Mouse (Mus musculus): ENCODE measurements at regions not wholly inside any gene's neighbourhood (a gene's known extent, or its start where the extent isn't known, plus 50 kb on each side); places are given as distances from the start of the nearest gene placed in this dataset.

DNA sequence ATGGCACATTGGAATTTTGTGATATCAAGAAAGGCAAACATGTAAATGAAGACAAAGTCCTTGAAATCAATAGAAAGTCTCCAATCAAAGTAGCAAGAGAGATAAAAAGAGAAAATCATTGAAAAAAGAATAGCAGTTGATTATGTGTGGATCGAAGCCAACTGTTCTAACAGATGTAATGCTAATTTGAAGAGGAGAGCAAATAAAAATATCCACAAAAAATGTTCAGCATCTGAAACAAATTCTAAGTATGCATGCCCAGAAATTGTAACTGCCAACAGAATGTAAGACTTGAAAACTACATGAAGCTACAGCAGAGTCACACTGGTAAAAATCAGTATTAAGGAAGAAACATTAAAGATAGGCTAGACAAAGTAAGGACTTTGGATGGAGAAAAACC is 587.2 kb upstream of the Galntl6 start:
- DNase-seq (ENCODE audit: low read depth) = peak; percentile 56
- TF ChIP-seq POLR2A (IDR thresholded peaks at IDR 0.05; ENCODE audit: borderline replicate concordance, extremely low read depth, insufficient read depth, insufficient read length, poor library complexity, severe bottlenecking) = no peak
- TF ChIP-seq CTCF (IDR thresholded peaks at IDR 0.05; ENCODE audit: borderline replicate concordance, extremely low read depth, insufficient read depth, insufficient read length) = no peak

DNA sequence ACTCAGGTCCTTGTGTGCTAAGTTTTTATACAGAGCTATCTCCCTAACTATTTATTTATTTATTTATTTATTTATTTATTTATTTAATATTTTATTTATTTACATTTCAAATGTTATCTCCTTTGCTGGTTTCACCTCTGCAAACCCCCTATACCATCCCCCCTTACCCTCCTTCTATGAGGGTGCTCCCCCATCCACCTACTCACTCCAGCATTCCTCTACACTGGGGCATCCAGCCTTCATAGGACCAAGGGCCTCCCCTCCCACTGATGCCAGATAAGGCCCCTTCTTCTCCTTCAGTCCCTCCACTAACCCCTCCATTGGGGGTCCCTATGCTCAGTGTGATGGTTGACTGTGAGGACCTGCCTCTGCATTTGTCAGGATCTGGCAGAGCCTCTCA is 579.0 kb upstream of the Galntl6 start:
- no peak for TF ChIP-seq POLR2A (IDR thresholded peaks at IDR 0.05; ENCODE audit: borderline replicate concordance, extremely low read depth, insufficient read depth, insufficient read length, poor library complexity, severe bottlenecking)
- no peak for TF ChIP-seq CTCF (IDR thresholded peaks at IDR 0.05; ENCODE audit: borderline replicate concordance, extremely low read depth, insufficient read depth, insufficient read length)
- no peak for DNase-seq (ENCODE audit: low read depth)

GRCm38 (mm10) chr8:59478257-59478656 is 565.8 kb upstream of the Galntl6 start:
- DNase-seq (ENCODE audit: low read depth) = peak; percentile 37

GRCm38 (mm10) chr8:59474195-59474594 is 561.8 kb upstream of the Galntl6 start:
- TF ChIP-seq CTCF (IDR thresholded peaks at IDR 0.05; ENCODE audit: borderline replicate concordance, extremely low read depth, insufficient read depth, insufficient read length) (no peak), POLR2A (IDR thresholded peaks at IDR 0.05; ENCODE audit: borderline replicate concordance, extremely low read depth, insufficient read depth, insufficient read length, poor library complexity, severe bottlenecking) (no peak)
- no peak for DNase-seq (ENCODE audit: low read depth)

More at GRCm38 (mm10) chr8:59478257-59478656, 565.8 kb upstream of the Galntl6 start:
- TF ChIP-seq POLR2A (IDR thresholded peaks at IDR 0.05; ENCODE audit: borderline replicate concordance, extremely low read depth, insufficient read depth, insufficient read length, poor library complexity, severe bottlenecking) (no peak), CTCF (IDR thresholded peaks at IDR 0.05; ENCODE audit: borderline replicate concordance, extremely low read depth, insufficient read depth, insufficient read length) (no peak)

GRCm38 (mm10) chr8:59448622-59449021 is 536.2 kb upstream of the Galntl6 start:
- TF ChIP-seq POLR2A (IDR thresholded peaks at IDR 0.05; ENCODE audit: borderline replicate concordance, extremely low read depth, insufficient read depth, insufficient read length, poor library complexity, severe bottlenecking) (no peak), CTCF (IDR thresholded peaks at IDR 0.05; ENCODE audit: borderline replicate concordance, extremely low read depth, insufficient read depth, insufficient read length) (no peak)

GRCm38 (mm10) chr8:59403659-59404058 is 491.2 kb upstream of the Galntl6 start:
- DNase-seq (ENCODE audit: low read depth) = peak; percentile 74
- no peak for TF ChIP-seq CTCF (IDR thresholded peaks at IDR 0.05; ENCODE audit: borderline replicate concordance, extremely low read depth, insufficient read depth, insufficient read length)
- TF ChIP-seq POLR2A (IDR thresholded peaks at IDR 0.05; ENCODE audit: borderline replicate concordance, extremely low read depth, insufficient read depth, insufficient read length, poor library complexity, severe bottlenecking) = no peak

More at GRCm38 (mm10) chr8:59448622-59449021, 536.2 kb upstream of the Galntl6 start:
- no peak for DNase-seq (ENCODE audit: low read depth)

- DNase-seq (ENCODE audit: low read depth) = no peak
- TF ChIP-seq POLR2A (IDR thresholded peaks at IDR 0.05; ENCODE audit: borderline replicate concordance, extremely low read depth, insufficient read depth, insufficient read length, poor library complexity, severe bottlenecking) (no peak), CTCF (IDR thresholded peaks at IDR 0.05; ENCODE audit: borderline replicate concordance, extremely low read depth, insufficient read depth, insufficient read length) (no peak)
Measured at GRCm38 (mm10) chr8:59389706-59390105, 477.3 kb upstream of the Galntl6 start.

- peak; percentile 13 for DNase-seq (ENCODE audit: low read depth)
- TF ChIP-seq CTCF (IDR thresholded peaks at IDR 0.05; ENCODE audit: borderline replicate concordance, extremely low read depth, insufficient read depth, insufficient read length) (no peak), POLR2A (IDR thresholded peaks at IDR 0.05; ENCODE audit: borderline replicate concordance, extremely low read depth, insufficient read depth, insufficient read length, poor library complexity, severe bottlenecking) (no peak)
Measured at GRCm38 (mm10) chr8:59384711-59385110, 472.3 kb upstream of the Galntl6 start.

DNA sequence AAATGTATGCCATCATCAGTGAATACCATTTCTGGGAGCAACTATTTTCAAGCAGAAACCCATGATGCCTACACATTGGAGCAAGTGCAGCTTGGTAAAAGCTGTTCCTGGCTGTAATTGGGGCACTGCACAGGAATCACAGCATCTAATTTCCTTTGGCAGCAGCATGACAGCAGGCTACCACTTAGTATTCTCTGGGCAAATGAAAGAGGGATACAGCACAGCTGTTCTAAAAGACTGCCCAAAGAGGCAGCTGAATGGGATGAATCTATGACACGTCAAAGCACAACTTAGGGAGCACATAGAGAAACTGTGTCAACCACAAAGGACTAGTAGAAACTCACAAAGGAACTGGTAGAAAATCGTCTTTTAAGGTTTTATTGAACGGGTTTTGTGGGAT is 440.5 kb upstream of the Galntl6 start:
- TF ChIP-seq POLR2A (IDR thresholded peaks at IDR 0.05; ENCODE audit: borderline replicate concordance, extremely low read depth, insufficient read depth, insufficient read length, poor library complexity, severe bottlenecking) (no peak), CTCF (IDR thresholded peaks at IDR 0.05; ENCODE audit: borderline replicate concordance, extremely low read depth, insufficient read depth, insufficient read length) (no peak)
- DNase-seq (ENCODE audit: low read depth) = peak; percentile 79

- DNase-seq (ENCODE audit: low read depth) = no peak
- TF ChIP-seq CTCF (IDR thresholded peaks at IDR 0.05; ENCODE audit: borderline replicate concordance, extremely low read depth, insufficient read depth, insufficient read length) (no peak), POLR2A (IDR thresholded peaks at IDR 0.05; ENCODE audit: borderline replicate concordance, extremely low read depth, insufficient read depth, insufficient read length, poor library complexity, severe bottlenecking) (no peak)
Measured at GRCm38 (mm10) chr8:59334990-59335389, 422.6 kb upstream of the Galntl6 start.

Data from brain, embryonic 14.5 days (tissue).